Mouse (Mus musculus) limb, embryonic 15.5 days (tissue): ENCODE measurements at regions not wholly inside any gene's neighbourhood (a gene's known extent, or its start where the extent isn't known, plus 50 kb on each side); places are given as distances from the start of the nearest gene placed in this dataset.

Source experiments
- ATAC-seq: fragments of 200-750 bp; cut with Nextera tagmentation; 2 replicates; pipeline ENCODE4 v1.8.0; 2017; ENCODE audit warnings: low read depth, moderate TSS enrichment; ENCODE audit not compliant: insufficient number of reproducible peaks, low FRiP score, low TSS enrichment
- H3K27ac ChIP-seq: fragments of 300-500 bp; sonication (generic); 2 replicates; pipeline ENCODE4 v1.5.1; 2015; ENCODE audit warnings: moderate library complexity, mild to moderate bottlenecking, inconsistent platforms
- H3K27me3 ChIP-seq: fragments of 300-500 bp; sonication (generic); 2 replicates; pipeline ENCODE4 v1.6.1; 2015; ENCODE audit warnings: inconsistent platforms
- H3K36me3 ChIP-seq: fragments of 300-500 bp; sonication (generic); 2 replicates; pipeline ENCODE4 v1.6.1; 2015; ENCODE audit warnings: inconsistent platforms
- H3K4me1 ChIP-seq: fragments of 300-500 bp; sonication (generic); 2 replicates; pipeline ENCODE4 v1.6.1; 2015; ENCODE audit warnings: inconsistent platforms
- H3K4me2 ChIP-seq: fragments of 300-500 bp; sonication (generic); 2 replicates; pipeline ENCODE4 v1.6.1; 2015; ENCODE audit warnings: mild to moderate bottlenecking, inconsistent platforms
- H3K4me3 ChIP-seq: fragments of 300-500 bp; sonication (generic); 2 replicates; pipeline ENCODE4 v1.5.1; 2015; ENCODE audit warnings: mild to moderate bottlenecking, inconsistent platforms
- H3K9ac ChIP-seq: fragments of 300-500 bp; sonication (generic); 2 replicates; pipeline ENCODE4 v1.6.1; 2015; ENCODE audit warnings: inconsistent platforms
- H3K9me3 ChIP-seq: fragments of 300-500 bp; sonication (generic); 2 replicates; pipeline ENCODE4 v1.6.1; 2016; ENCODE audit warnings: inconsistent platforms
- WGBS: fragments of 180-500 bp; shearing (Covaris S2); methylation state at CpG from one replicate; pipeline ENCODE4 v1.1.7; 2015; 5-methylcytosine and 5-hydroxymethylcytosine counted together

DNA sequence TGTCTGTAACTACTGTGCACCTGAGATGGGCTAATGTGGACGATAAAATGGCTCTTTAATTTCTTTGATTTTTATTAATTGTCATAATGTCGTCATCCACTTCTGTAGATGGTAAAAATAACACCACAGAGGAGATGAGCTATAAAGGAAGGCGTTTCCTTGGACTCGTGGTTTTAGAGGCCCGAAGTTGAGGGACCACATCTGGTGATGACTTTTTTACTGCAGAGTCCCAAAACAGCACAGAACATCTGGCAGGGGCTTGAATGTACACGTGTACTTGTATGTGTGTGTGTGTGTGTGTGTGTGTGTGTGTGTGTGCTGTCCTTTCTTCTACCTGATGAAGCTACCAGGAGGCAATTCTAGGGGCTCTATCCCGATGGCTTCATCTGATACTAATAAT lies 242.1 kb upstream of the Hes1 start:
- no peaks in the 10 kb centered on the region for H3K9me3 ChIP-seq
- H3K4me1 ChIP-seq, result peaks cover 35% of the 10 kb centered on the region
- no peak overlapping the region for H3K4me2 ChIP-seq
- no peaks in the 10 kb centered on the region for H3K36me3 ChIP-seq
- ATAC-seq, result 0 out of 2 replicates have a peak, but pooled peaks have one; percentile 27
- H3K27ac ChIP-seq, result no peak overlapping the region
- H3K27me3 ChIP-seq, result no peaks in the 10 kb centered on the region
- H3K4me3 ChIP-seq, result no peak overlapping the region
- H3K9ac ChIP-seq, result no peak overlapping the region
- WGBS, result 18% methylated on average over 7 of the region's 7 CpGs

DNA sequence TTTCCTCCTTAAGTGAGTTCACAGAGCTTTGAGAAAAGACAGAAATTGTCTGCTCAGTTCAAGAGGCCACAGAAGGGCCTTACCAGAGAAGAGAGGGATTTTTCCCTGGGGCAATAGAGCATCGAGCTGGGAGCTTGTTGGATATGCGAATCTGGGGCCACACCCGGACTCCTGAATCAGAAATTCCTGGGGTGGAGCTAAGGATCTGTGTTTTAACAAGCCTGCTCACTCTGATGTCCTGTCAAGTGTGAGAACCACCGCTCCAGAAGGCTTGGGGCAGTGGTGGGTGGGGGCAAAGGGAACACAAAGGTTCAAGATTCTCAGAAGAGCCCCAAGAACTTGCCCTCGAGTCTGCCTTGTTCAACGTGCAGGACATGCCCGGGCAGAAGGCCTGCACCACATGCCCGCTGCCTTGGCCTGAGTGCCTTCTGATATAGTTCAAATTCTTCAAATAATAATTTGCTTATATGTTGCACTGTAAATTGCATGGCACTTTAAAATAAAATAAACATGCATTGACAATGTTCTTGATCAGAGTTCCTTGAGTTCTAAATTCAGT lies 241.3 kb upstream of the Hes1 start:
- Histone ChIP-seq H3K27ac (peak overlapping the region; percentile 65; the same call in 1 of the 2 replicates), H3K4me3 (no peak overlapping the region), H3K4me2 (no peak overlapping the region), H3K9ac (no peak overlapping the region), H3K9me3 (no peaks in the 10 kb centered on the region), H3K4me1 (peaks cover 31% of the 10 kb centered on the region), H3K36me3 (no peaks in the 10 kb centered on the region), H3K27me3 (no peaks in the 10 kb centered on the region)
- 52% methylated on average over 8 of the region's 8 CpGs for WGBS
- no peak for ATAC-seq

GRCm38 (mm10) chr16:29826927-29827326 lies 237.3 kb upstream of the Hes1 start:
- no peak overlapping the region for H3K27ac ChIP-seq
- H3K36me3 ChIP-seq, result no peaks in the 10 kb centered on the region

GRCm38 (mm10) chr16:29827776-29828175 lies 236.4 kb upstream of the Hes1 start:
- no peak overlapping the region for H3K4me2 ChIP-seq
- H3K27me3 ChIP-seq, result no peaks in the 10 kb centered on the region
- no peak overlapping the region for H3K9ac ChIP-seq
- no peaks in the 10 kb centered on the region for H3K9me3 ChIP-seq
- H3K4me3 ChIP-seq, result no peak overlapping the region
- peaks cover 19% of the 10 kb centered on the region for H3K4me1 ChIP-seq
- no peak for ATAC-seq
- no peaks in the 10 kb centered on the region for H3K36me3 ChIP-seq
- WGBS, result 94% methylated on average over 1 of the region's 1 CpGs
- H3K27ac ChIP-seq, result no peak overlapping the region

More at GRCm38 (mm10) chr16:29826927-29827326, 237.3 kb upstream of the Hes1 start:
- 69% methylated on average over 5 of the region's 5 CpGs for WGBS
- ATAC-seq, result no peak
- no peak overlapping the region for H3K4me2 ChIP-seq
- peaks cover 28% of the 10 kb centered on the region for H3K4me1 ChIP-seq
- no peaks in the 10 kb centered on the region for H3K27me3 ChIP-seq
- no peak overlapping the region for H3K9ac ChIP-seq
- H3K4me3 ChIP-seq, result no peak overlapping the region
- no peaks in the 10 kb centered on the region for H3K9me3 ChIP-seq

GRCm38 (mm10) chr16:29829457-29829856 lies 234.7 kb upstream of the Hes1 start:
- H3K4me3 ChIP-seq, result no peak overlapping the region
- no peak for ATAC-seq
- H3K9ac ChIP-seq, result no peak overlapping the region
- no peaks in the 10 kb centered on the region for H3K27me3 ChIP-seq
- WGBS, result 76% methylated on average over 9 of the region's 9 CpGs
- H3K4me1 ChIP-seq, result peaks cover 16% of the 10 kb centered on the region; the same call in 1 of the 2 replicates
- no peaks in the 10 kb centered on the region for H3K36me3 ChIP-seq
- no peaks in the 10 kb centered on the region for H3K9me3 ChIP-seq
- H3K4me2 ChIP-seq, result no peak overlapping the region
- H3K27ac ChIP-seq, result no peak overlapping the region

GRCm38 (mm10) chr16:29830101-29830500 lies 234.1 kb upstream of the Hes1 start:
- H3K4me3 ChIP-seq, result no peak overlapping the region
- no peak for ATAC-seq
- 0 out of 2 replicates have a peak overlapping the region, but pooled peaks have one; percentile 57 for H3K27ac ChIP-seq
- no peaks in the 10 kb centered on the region for H3K9me3 ChIP-seq
- H3K9ac ChIP-seq, result no peak overlapping the region
- no peaks in the 10 kb centered on the region for H3K27me3 ChIP-seq
- H3K4me1 ChIP-seq, result peaks cover 16% of the 10 kb centered on the region; the same call in 1 of the 2 replicates
- no peak overlapping the region for H3K4me2 ChIP-seq
- no peaks in the 10 kb centered on the region for H3K36me3 ChIP-seq

DNA sequence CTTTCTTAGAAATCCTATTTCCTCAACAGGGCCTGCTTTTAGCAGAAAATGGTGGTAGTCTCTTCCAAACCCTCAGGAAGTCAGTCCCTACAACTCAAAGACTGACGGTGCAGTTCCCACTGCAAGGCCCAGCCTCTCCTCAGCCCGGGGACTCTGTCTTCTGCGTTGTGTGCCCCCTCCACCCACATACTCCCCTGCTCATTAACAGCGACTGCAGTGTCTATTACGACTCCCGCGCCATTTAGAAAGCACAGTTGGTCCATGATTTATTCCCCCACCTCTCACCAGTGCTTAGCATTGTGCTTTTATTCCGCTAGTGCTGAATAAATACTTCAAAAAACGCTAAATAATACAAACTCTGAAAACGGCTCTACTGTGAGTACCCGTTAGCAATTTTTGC lies 230.9 kb upstream of the Hes1 start:
- Histone ChIP-seq H3K9me3 (no peaks in the 10 kb centered on the region), H3K4me3 (no peak overlapping the region), H3K9ac (no peak overlapping the region), H3K27me3 (no peaks in the 10 kb centered on the region), H3K4me1 (peaks cover 24% of the 10 kb centered on the region), H3K36me3 (no peaks in the 10 kb centered on the region), H3K4me2 (no peak overlapping the region), H3K27ac (no peak overlapping the region)
- ATAC-seq, result no peak
- 51% methylated on average over 11 of the region's 11 CpGs for WGBS

- Histone ChIP-seq H3K27ac (no peak overlapping the region), H3K4me2 (no peak overlapping the region), H3K27me3 (no peaks in the 10 kb centered on the region), H3K9ac (no peak overlapping the region), H3K9me3 (no peaks in the 10 kb centered on the region), H3K4me1 (peaks cover 28% of the 10 kb centered on the region), H3K36me3 (no peaks in the 10 kb centered on the region), H3K4me3 (no peak overlapping the region)
- WGBS, result 76% methylated on average over 6 of the region's 6 CpGs
- ATAC-seq, result no peak
Measured at GRCm38 (mm10) chr16:29833875-29834274, 230.3 kb upstream of the Hes1 start.

DNA sequence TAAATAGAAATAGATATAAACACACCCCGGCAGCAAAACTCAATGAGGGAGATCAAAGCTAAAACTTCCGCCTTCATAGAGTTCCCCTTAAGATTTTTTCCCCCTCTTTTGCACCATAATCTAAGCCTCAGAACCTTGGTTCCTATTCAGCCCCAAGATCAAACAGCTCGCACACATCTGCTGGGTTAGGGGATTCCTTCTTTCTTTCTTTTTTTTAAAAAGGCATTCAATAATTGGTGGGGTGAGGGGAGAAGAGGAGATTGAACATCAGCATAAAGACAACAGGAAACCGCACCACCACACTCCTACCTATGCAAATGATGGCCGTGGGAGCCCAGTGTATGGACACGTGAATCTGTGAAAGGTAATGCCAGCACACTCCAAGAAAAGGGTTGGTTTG lies 229.5 kb upstream of the Hes1 start:
- no peak overlapping the region for H3K27ac ChIP-seq
- WGBS, result 67% methylated on average over 6 of the region's 6 CpGs
- H3K4me3 ChIP-seq, result no peak overlapping the region
- ATAC-seq, result no peak
- peaks cover 30% of the 10 kb centered on the region for H3K4me1 ChIP-seq
- no peaks in the 10 kb centered on the region for H3K9me3 ChIP-seq
- H3K9ac ChIP-seq, result no peak overlapping the region
- H3K4me2 ChIP-seq, result no peak overlapping the region
- no peaks in the 10 kb centered on the region for H3K36me3 ChIP-seq
- H3K27me3 ChIP-seq, result no peaks in the 10 kb centered on the region

DNA sequence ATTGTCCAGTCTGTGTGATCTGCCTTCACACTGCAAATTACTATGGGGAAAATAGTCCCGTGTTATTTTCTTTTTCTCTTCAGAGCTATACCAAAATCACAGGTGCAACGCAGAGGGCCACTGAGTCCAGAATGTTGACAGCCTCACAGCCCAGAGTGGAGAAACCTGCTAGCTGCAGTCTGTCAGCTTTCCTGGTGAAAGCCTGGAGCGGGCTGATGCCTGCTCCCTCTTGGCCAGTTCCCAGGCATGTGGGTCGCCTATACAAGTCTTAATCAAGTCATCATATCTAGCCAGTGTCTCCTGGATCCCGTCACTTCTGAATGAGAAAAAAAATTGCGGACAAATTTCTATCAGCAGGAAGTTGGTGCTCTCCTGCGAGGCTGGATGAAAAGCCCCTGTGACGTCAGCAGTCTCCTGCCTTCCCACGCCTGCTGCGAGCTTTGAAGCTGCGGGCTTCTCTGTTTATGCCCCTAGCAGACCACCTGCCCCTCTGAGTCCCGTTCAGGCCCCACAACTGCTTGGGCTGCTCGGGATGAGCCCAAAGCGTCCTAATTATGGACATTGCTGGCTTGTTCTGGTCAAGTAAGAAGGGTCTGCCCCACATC lies 227.1 kb upstream of the Hes1 start:
- Histone ChIP-seq H3K9me3 (no peaks in the 10 kb centered on the region), H3K4me1 (peaks cover 28% of the 10 kb centered on the region), H3K36me3 (no peaks in the 10 kb centered on the region), H3K9ac (no peak overlapping the region), H3K27ac (no peak overlapping the region), H3K4me2 (peak overlapping the region; percentile 20; the same call in 1 of the 2 replicates), H3K27me3 (no peaks in the 10 kb centered on the region), H3K4me3 (no peak overlapping the region)
- 21% methylated on average over 14 of the region's 14 CpGs for WGBS
- ATAC-seq, result no peak

- Histone ChIP-seq H3K4me3 (no peak overlapping the region), H3K4me2 (no peak overlapping the region), H3K4me1 (peaks cover 28% of the 10 kb centered on the region), H3K36me3 (no peaks in the 10 kb centered on the region), H3K9me3 (no peaks in the 10 kb centered on the region), H3K9ac (no peak overlapping the region), H3K27ac (no peak overlapping the region), H3K27me3 (no peaks in the 10 kb centered on the region)
- no peak for ATAC-seq
- 83% methylated on average over 5 of the region's 5 CpGs for WGBS
Measured at GRCm38 (mm10) chr16:29837874-29838273, 226.3 kb upstream of the Hes1 start.

DNA sequence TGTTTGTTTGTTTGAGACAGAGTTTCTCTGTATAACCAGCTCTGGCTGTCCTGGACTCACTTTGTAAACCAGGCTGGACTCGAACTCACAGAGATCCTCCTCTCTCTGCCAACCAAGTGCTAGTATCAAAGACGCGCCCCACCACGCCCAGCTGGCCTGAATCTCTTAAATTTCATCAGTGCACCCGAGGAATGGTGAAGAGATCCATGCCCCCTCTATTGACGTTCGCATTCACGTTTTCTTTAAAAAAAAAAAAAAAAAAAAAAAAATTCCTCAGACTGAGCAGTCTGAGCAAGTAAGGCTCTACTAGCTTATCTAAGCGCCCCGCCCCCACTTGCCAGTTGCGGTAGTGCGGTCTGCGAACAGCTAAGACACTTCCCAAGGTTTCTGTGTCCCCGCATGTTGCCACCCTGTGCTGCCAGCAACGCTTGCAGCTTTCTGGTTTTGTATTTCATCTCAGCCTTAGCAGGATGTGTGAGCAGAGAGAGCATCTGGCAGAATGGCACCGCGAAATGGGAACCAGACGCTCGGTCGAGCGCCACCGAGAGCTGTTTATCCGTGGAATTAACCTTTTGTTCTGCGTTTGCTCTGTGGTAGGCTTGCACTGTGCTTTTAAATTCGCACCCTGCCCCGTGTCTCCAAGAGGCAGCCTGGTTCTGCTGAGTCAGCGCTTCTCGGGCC lies 225.1 kb upstream of the Hes1 start:
- H3K4me2 ChIP-seq, result peak overlapping the region; percentile 56
- H3K4me1 ChIP-seq, result peaks cover 28% of the 10 kb centered on the region
- H3K9me3 ChIP-seq, result no peaks in the 10 kb centered on the region
- 5% methylated on average over 28 of the region's 28 CpGs for WGBS
- H3K9ac ChIP-seq, result no peak overlapping the region
- H3K4me3 ChIP-seq, result peak overlapping the region; percentile 30
- H3K36me3 ChIP-seq, result no peaks in the 10 kb centered on the region
- no peak for ATAC-seq
- peak overlapping the region; percentile 74 for H3K27ac ChIP-seq
- no peaks in the 10 kb centered on the region for H3K27me3 ChIP-seq
